Mouse (Mus musculus): ENCODE data around the gene Map3k12.

DNA sequence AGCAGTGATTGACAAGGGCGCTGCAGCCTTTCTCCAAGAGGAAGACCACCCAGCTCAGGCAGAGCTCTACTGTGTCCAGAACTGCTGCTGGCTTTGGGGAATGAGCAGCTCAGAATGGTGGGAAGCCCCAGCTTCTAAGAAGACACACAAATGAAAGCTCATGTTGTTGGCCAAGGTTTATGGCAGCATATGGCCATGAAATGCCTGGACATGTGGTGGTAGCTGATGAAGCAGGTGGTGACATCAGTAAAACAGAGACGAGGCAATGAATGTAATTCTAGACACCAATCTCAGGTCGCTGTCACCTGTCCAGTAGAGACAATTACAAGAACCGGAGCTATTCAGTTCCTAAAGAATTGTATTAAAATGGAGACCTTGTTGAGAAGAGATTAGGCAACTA, 27.9 kb upstream of the Map3k12 start:
- TF ChIP-seq CTCF (IDR thresholded peaks at IDR 0.05; ENCODE audit: low read depth) (no peak), EP300 (IDR thresholded peaks at IDR 0.05; ENCODE audit: low read depth) (no peak)
